Mouse (Mus musculus) frontal cortex, postnatal 10 days (tissue): Measurements from ENCODE around the gene Phlpp1.

Experiments
- DNase-seq, 2 experiments: peaks; one replicate each; pipeline ENCODE4 v3.0.0; 2022; ENCODE audit warnings: low spot score in 2 of 2, mixed read lengths in 1 of 2

Gene Phlpp1

GRCm38 (mm10) chr1:106193487-106193886, 21.9 kb downstream of the Phlpp1 start:
- DNase-seq, result no peak

GRCm38 (mm10) chr1:106194263-106194662, 22.7 kb downstream of the Phlpp1 start:
- DNase-seq, result no peak

- DNase-seq, result no peak
Observed at GRCm38 (mm10) chr1:106197991-106198390, 26.4 kb downstream of the Phlpp1 start.

DNA sequence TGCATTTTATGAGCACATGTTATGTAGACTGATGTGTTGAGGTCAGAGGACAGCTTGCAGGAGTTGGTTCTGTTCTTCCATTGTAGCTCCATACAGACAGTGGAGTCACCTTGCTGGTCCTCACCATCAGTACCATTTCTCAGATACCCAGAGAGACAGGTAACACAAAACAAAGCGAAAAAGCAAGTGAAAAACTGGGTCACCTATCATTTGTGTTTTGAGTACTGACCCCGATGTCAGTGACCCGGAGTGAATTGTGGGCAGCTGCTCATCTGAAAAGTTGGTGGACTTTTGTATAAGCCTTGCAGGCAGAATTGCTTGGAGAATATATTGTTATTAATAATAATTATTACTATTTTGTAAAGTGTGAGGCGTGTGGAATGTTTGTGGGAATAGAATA, 27.6 kb downstream of the Phlpp1 start:
- no peak for DNase-seq

GRCm38 (mm10) chr1:106199686-106200085, 28.1 kb downstream of the Phlpp1 start:
- peak; percentile 66 to 79 for DNase-seq

GRCm38 (mm10) chr1:106201025-106201424, 29.5 kb downstream of the Phlpp1 start:
- no peak for DNase-seq

DNA sequence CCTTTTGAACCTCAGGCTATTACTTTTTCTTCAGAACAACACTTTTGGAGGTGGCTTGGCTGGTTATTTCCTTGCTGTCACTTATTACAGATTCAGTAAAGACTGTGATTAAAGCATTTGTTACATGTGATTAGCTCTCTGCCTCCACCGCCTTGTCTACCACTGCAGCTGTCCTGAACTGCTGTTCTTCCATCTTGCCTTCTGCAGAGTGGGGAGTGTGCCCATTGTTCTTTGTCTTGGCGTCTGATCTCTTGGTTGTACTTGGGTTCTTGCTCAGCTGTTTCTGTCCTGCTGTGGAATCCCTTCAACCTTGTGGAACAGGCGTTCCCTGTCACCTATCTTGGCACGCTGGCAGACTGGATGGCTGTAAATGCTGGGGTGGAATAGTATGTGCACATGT, 30.4 kb downstream of the Phlpp1 start:
- peak in 1 of 2 experiments; percentile 19 for DNase-seq

DNA sequence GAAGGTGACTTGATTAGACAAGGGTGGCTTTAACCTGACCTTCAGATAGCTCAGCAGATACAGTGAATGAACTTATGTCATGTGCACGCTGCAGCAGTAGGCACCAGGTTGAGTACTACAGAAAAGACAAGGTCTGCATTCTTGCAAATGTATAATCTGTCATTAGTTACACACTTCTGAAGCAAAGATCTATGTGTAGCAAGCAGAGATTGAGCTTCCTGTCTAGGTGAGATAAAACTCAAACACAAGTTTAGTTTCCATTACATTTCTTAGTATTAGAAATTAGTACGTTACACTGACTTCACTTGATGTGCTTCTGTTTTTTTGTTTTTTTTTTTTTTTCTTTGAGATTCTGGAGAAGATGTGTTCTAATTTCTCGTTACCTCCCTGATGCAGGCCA, 32.4 kb downstream of the Phlpp1 start:
- DNase-seq, result no peak

GRCm38 (mm10) chr1:106204350-106204749, 32.8 kb downstream of the Phlpp1 start:
- no peak for DNase-seq

DNA sequence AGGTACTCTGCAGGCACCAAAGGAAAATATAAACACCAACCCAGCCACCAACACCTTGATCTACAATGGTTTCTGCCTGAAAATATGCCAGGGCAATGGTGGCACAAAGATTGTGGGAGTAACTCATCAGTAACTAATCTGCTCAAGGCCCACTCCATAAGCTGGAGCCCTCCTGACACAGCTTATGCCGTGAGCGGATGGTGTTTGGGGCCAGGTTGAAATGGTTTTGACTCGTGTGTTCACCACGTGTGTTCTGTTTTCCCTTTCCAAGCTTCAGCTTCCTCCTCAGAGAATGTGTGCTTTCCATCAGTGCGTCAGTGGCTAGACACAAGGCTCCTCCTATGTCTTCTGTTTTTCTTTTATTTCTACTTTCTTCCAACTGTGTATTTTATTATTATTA, 37.0 kb downstream of the Phlpp1 start:
- no peak for DNase-seq

DNA sequence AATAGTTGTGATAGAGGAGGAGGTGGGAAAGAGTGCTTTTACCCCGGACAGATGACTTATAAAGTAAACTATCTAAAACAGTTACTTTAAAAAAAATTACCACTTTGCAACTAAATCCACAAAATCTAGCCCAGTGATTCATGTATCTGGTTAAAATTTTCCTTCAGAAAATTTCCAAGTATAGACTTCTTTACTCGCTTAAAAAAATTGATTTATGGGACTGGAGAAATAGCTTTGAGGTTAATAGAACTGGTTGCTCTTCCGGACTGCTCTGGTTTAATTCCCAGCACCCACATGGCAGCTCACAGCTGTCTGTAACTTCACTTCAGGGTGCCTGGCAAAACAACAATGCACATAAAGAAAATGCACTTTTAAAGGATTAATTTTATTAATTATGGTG, 38.9 kb downstream of the Phlpp1 start:
- no peak for DNase-seq

DNA sequence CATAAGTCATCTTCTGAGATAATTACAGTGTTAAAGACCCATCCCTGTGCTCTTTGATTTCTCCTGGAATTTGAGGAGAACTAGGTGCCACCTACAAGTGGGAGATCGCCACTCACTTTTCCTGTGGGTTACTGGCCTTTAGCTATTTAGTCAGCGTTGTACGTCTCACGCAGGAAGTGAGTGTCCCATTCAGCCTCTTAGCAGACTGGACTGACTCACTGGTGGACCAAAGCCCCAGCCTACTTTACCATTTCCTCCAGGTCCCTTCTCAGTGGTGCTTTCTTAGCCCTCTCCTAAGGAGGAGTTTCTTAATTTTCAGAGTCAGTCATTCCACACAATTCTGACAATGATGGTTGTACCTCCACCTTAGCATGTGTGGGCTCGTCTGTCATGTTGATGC, 39.6 kb downstream of the Phlpp1 start:
- no peak for DNase-seq

DNA sequence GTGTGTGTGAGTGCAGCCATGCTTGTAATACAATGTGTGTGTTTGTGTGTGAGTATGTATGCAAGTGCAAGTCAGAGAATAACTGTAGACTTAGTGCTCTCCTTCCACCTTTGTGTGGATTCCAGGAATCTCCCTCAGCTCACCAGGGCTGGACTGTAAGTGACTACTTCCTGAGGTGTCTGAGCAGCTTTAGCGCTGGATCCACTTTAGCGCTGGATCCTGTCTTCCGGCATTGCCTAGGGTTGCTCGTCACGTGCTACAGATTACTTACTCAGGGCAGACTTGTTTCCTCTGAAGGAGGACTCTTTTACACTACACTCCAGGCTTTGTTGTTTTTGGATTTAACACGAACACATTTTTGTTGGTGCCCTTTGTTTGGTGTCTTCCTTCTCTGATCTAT, 48.9 kb downstream of the Phlpp1 start:
- no peak for DNase-seq

- no peak for DNase-seq
Observed at GRCm38 (mm10) chr1:106221371-106221770, 49.8 kb downstream of the Phlpp1 start.

DNA sequence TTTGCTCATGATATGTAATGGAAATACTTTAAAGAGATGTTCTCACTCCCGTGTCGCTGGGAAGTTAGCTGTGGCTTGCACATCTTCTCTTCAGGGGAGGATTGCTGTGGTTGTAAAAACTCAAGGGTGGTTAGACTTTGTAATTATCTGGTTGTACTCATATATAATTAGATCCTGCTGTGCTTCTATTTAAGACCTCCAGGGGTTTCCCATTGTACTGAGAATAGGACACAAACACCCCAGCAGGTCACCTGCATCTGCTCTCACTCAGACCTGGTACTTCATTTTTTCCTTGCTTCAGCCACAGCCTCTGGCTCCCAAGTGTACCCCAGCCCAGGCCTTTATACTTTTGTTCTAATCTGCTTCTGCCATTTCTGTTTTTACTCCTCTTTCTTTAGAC, 50.4 kb downstream of the Phlpp1 start:
- DNase-seq, result no peak

DNA sequence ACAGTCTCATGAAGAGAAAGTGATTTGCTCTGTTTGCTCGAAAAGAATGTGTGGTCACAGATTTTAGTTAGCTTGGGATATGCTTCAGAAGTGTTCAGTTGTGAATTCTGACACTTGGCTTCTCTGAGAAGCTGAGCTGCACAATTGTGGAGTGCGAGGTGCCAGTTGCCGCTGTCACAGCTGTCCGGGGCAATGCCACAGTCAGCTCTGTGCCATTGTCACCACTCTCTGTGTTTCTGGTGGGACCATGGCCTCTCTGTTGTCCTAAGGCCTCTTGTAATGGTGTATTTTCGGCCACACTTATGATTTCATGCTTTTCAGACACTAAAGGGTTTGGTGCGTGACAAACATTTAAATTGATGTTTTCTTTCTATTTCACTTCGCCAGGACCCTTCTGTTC, 55.1 kb downstream of the Phlpp1 start:
- DNase-seq, result no peak

DNA sequence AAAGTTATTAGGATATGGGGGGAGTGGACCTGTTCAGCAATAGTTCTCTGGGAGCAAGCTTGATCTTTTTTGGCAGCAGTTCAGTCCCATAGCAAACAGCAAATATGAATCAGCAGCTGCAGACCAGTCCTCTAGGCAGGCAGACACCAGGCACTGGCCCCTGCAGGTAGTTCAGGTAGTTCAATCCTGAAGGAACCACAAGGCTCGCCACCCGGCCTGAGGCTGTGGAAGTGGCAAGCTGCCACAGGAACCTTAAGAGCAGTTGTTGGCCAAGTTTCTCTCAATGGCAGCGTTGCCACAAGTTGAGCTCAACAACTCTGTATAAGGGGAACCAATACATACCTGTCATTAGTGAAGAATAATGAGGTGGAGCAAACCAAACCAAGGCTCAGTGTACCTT, 58.8 kb downstream of the Phlpp1 start:
- no peak for DNase-seq

GRCm38 (mm10) chr1:106231345-106231744, 59.8 kb downstream of the Phlpp1 start:
- no peak for DNase-seq

GRCm38 (mm10) chr1:106231805-106232459, 60.4 kb downstream of the Phlpp1 start:
- DNase-seq, result no peak

DNA sequence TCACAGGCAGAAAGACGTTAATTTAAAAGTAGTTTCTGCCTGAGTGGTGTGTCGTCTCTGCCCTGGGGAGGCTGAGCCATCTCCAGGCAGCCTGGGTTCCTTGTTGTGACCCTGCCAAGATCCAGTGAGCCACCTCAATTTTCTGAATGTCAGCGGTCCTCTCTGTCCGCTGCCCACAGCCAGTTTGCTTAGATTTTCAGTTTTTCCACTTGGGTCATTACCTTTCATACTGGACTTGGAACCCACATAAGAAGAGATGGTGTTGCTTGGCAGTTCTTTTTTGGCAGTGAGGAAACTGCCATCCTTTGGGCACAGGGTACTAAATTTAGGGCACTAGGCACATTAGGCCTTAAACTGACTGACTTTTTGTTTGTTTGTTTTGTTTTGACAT, 60.9 kb downstream of the Phlpp1 start:
- no peak for DNase-seq

GRCm38 (mm10) chr1:106236986-106237385, 65.4 kb downstream of the Phlpp1 start:
- DNase-seq, result no peak

- DNase-seq, result no peak
Observed at GRCm38 (mm10) chr1:106240116-106240685, 68.6 kb downstream of the Phlpp1 start.

DNA sequence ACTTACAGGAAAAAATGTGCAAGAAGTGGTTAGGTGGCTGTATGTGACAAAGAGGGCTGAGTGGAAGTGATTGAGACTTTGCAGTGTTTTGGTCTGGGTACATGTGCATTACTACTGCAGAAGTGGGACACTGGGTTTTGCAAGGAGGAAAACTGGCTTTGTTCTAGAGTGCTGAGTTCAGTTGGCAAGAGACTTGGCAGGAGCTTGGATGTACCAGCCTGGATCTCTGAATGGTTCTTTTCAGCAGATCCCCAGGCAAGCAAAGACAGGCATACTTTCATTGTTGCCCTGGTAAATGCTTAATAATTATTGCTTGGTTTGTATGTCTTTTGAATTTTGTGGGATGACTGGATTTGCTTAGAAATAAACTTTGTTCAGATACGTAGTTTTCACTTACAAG, 69.5 kb downstream of the Phlpp1 start:
- DNase-seq, result no peak

DNA sequence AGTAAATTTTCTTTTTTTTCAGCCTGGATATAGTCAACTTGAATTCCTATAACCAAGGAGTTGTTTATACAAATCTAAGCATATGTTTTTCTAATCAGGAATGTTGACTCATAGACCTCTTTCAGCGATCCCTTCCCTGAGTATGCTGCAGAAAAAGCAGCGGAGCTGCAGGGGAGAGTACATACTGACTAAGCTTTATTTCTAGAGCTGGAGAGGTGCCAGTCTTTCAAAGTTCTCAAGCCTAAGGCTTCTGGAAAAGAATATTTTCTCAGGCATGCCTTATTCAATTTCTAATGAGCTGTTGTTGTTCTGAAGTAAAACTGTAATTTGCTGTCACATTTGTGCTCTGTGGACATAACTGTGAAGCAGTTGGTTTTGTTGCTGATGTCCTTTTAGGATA, 70.6 kb downstream of the Phlpp1 start:
- no peak for DNase-seq
